Mouse (Mus musculus): ENCODE data around the gene Plekha3. TPM values are rescaled to one million over a fixed set of nuclear protein-coding genes. Genes with fewer than 3 reads are reported as not detected.

Gene Plekha3
- total and polyA plus RNA-seq, 3 experiments = 3.3 to 28.8 (median 24.6) TPM

DNA sequence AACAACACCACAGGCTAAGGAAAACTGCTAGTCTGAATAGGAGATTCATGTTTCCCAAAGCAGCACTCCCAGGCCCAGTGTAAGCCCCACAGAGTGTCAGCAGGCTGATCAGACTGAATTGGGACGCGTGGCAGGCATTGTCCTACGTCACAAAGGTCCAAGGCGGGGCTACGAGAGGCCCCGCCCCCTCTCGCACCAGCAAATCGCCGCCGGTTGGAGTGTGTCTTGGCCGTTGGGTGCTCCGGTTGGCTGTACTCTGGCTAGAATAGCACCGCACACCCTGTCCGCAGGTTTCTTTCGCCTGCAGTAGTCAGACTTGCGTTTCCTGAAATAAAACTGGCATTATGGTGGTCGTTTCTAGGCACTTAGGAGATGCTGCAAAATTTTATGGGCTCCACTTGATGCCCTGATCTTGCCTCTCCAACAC lies 2.1 kb upstream of the Plekha3 start, which contains the start of gene Fkbp7:
Gene Fkbp7, minus strand, starts transcription at position 151 of the 427 bp plus-strand sequence.
- Histone ChIP-seq H3K4me1 (ENCODE audit: insufficient read depth, low read depth, low read length) (peaks cover 45% of the 10 kb centered on the region), H3K27me3 (ENCODE audit: insufficient read depth, low read length) (no peaks in the 10 kb centered on the region), H3K36me3 (replicated peaks) (peaks cover 25% of the 10 kb centered on the region), H3K4me3 (ENCODE audit: low read depth, low read length) (peak within 1 kb of the TSS; percentile 70), H3K9me3 (replicated peaks) (no peaks in the 10 kb centered on the region)
- TF ChIP-seq GATA2 (IDR thresholded peaks at IDR 0.05; ENCODE audit: borderline replicate concordance, low read depth, low read length) (no peak), POLR2AphosphoS5 (IDR thresholded peaks at IDR 0.05; ENCODE audit: insufficient replicate concordance, low read depth, low read length) (0 out of 2 replicates have a peak, but pooled peaks have one; percentile 36)
- ATAC-seq (ENCODE audit: extremely low read depth, insufficient number of reproducible peaks, low FRiP score, poor library complexity, severe bottlenecking) (peak; percentile 87), DNase-seq (ENCODE audit: low spot score) (peak; percentile 72)

DNA sequence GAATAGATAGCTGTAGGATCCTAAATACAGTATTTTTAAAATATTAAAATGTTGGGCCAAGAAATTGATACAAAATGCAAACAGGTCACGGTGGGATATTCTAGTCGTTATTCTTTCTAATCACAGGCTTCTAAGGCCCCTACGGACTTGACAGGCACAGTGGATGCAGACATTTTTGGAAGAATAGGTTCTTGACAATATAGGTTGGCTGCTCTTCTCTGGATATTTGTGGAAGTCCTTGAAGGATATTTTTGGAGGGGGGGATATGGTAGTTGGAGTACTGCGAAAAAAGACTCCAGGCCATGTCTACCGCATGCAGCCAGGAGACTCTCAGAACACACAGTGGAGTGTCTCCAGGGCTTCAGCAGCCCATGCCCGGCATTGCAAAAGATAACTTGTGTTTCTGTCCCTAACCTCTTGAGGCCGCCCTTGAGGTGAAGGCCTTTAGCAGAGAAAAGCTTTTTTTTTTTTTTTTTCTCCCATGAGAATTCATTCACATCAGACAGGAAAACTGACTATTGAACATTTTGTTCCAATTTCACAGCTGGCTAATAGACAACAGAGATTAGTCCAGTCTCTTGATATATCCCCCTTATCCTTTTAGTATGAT lies 1.5 kb upstream of the Plekha3 start:
- no peaks in the 10 kb centered on the region for H3K27me3 ChIP-seq (ENCODE audit: insufficient read depth, low read length)
- DNase-seq (ENCODE audit: low spot score) (peak; percentile 54), ATAC-seq (ENCODE audit: extremely low read depth, insufficient number of reproducible peaks, low FRiP score, poor library complexity, severe bottlenecking) (peak; percentile 47; the same call in 1 of the 2 replicates)
- no peaks in the 10 kb centered on the region for H3K9me3 ChIP-seq (replicated peaks)
- H3K4me3 ChIP-seq (ENCODE audit: low read depth, low read length) = no peak overlapping the region; the same call in 1 of the 2 replicates
- TF ChIP-seq POLR2AphosphoS5 (IDR thresholded peaks at IDR 0.05; ENCODE audit: insufficient replicate concordance, low read depth, low read length) (no peak), CTCF (IDR thresholded peaks at IDR 0.05; ENCODE audit: low read depth, low read length) (no peak), GATA2 (IDR thresholded peaks at IDR 0.05; ENCODE audit: borderline replicate concordance, low read depth, low read length) (no peak), TAL1 (conservative IDR thresholded peaks at IDR 0.05; ENCODE audit: low read depth, low read length) (no peak), GATA1 (IDR thresholded peaks at IDR 0.05; ENCODE audit: borderline replicate concordance, low read length) (no peak)
- H3K36me3 ChIP-seq (replicated peaks) = peaks cover 28% of the 10 kb centered on the region
- H3K4me1 ChIP-seq (ENCODE audit: insufficient read depth, low read depth, low read length) = peaks cover 49% of the 10 kb centered on the region

- DNase-seq (ENCODE audit: low spot score) = no peak
- ATAC-seq (ENCODE audit: extremely low read depth, insufficient number of reproducible peaks, low FRiP score, poor library complexity, severe bottlenecking) = no peak
- TF ChIP-seq TAL1 (conservative IDR thresholded peaks at IDR 0.05; ENCODE audit: low read depth, low read length) (no peak), POLR2AphosphoS5 (IDR thresholded peaks at IDR 0.05; ENCODE audit: insufficient replicate concordance, low read depth, low read length) (no peak), CTCF (IDR thresholded peaks at IDR 0.05; ENCODE audit: low read depth, low read length) (no peak), GATA2 (IDR thresholded peaks at IDR 0.05; ENCODE audit: borderline replicate concordance, low read depth, low read length) (no peak), GATA1 (IDR thresholded peaks at IDR 0.05; ENCODE audit: borderline replicate concordance, low read length) (no peak)
Observed at GRCm38 (mm10) chr2:76675451-76675850, 370 bp downstream of the Plekha3 start.

GRCm38 (mm10) chr2:76675949-76676348 lies 868 bp downstream of the Plekha3 start:
- no peaks in the 10 kb centered on the region for H3K27me3 ChIP-seq (ENCODE audit: insufficient read depth, low read length)
- ATAC-seq (ENCODE audit: extremely low read depth, insufficient number of reproducible peaks, low FRiP score, poor library complexity, severe bottlenecking) (no peak), DNase-seq (ENCODE audit: low spot score) (no peak)
- peaks cover 43% of the 10 kb centered on the region for H3K36me3 ChIP-seq (replicated peaks)
- H3K9me3 ChIP-seq (replicated peaks) = no peaks in the 10 kb centered on the region
- H3K4me3 ChIP-seq (ENCODE audit: low read depth, low read length) = peak overlapping the region; percentile 84
- TF ChIP-seq POLR2AphosphoS5 (IDR thresholded peaks at IDR 0.05; ENCODE audit: insufficient replicate concordance, low read depth, low read length) = no peak
- no peak for TF ChIP-seq GATA2 (IDR thresholded peaks at IDR 0.05; ENCODE audit: borderline replicate concordance, low read depth, low read length)
- H3K4me1 ChIP-seq (ENCODE audit: insufficient read depth, low read depth, low read length) = peaks cover 49% of the 10 kb centered on the region

More at GRCm38 (mm10) chr2:76675451-76675850, 370 bp downstream of the Plekha3 start:
- no peaks in the 10 kb centered on the region for H3K27me3 ChIP-seq (ENCODE audit: insufficient read depth, low read length)
- H3K36me3 ChIP-seq (replicated peaks) = peaks cover 38% of the 10 kb centered on the region
- peaks cover 49% of the 10 kb centered on the region for H3K4me1 ChIP-seq (ENCODE audit: insufficient read depth, low read depth, low read length)
- H3K9me3 ChIP-seq (replicated peaks) = no peaks in the 10 kb centered on the region
- peak overlapping the region; percentile 84 for H3K4me3 ChIP-seq (ENCODE audit: low read depth, low read length)

GRCm38 (mm10) chr2:76676401-76677226 lies 1.5 kb downstream of the Plekha3 start:
- Histone ChIP-seq H3K4me3 (ENCODE audit: low read depth, low read length) (peak overlapping the region; percentile 84), H3K36me3 (replicated peaks) (peaks cover 48% of the 10 kb centered on the region), H3K9me3 (replicated peaks) (no peaks in the 10 kb centered on the region), H3K27me3 (ENCODE audit: insufficient read depth, low read length) (no peaks in the 10 kb centered on the region), H3K4me1 (ENCODE audit: insufficient read depth, low read depth, low read length) (peaks cover 48% of the 10 kb centered on the region)
- no peak for ATAC-seq (ENCODE audit: extremely low read depth, insufficient number of reproducible peaks, low FRiP score, poor library complexity, severe bottlenecking)
- no peak for DNase-seq (ENCODE audit: low spot score)
- TF ChIP-seq POLR2AphosphoS5 (IDR thresholded peaks at IDR 0.05; ENCODE audit: insufficient replicate concordance, low read depth, low read length) (no peak), CTCF (IDR thresholded peaks at IDR 0.05; ENCODE audit: low read depth, low read length) (no peak), GATA1 (IDR thresholded peaks at IDR 0.05; ENCODE audit: borderline replicate concordance, low read length) (no peak), TAL1 (conservative IDR thresholded peaks at IDR 0.05; ENCODE audit: low read depth, low read length) (no peak), GATA2 (IDR thresholded peaks at IDR 0.05; ENCODE audit: borderline replicate concordance, low read depth, low read length) (no peak)

- no peak for DNase-seq (ENCODE audit: low spot score)
- Histone ChIP-seq H3K36me3 (replicated peaks) (peaks cover 94% of the 10 kb centered on the region), H3K4me1 (ENCODE audit: insufficient read depth, low read depth, low read length) (peaks cover 8% of the 10 kb centered on the region), H3K4me3 (ENCODE audit: low read depth, low read length) (no peak overlapping the region), H3K27me3 (ENCODE audit: insufficient read depth, low read length) (no peaks in the 10 kb centered on the region), H3K9me3 (replicated peaks) (no peaks in the 10 kb centered on the region)
- no peak for ATAC-seq (ENCODE audit: extremely low read depth, insufficient number of reproducible peaks, low FRiP score, poor library complexity, severe bottlenecking)
- no peak for TF ChIP-seq CTCF (IDR thresholded peaks at IDR 0.05; ENCODE audit: low read depth, low read length)
- TF ChIP-seq TAL1 (conservative IDR thresholded peaks at IDR 0.05; ENCODE audit: low read depth, low read length) = no peak
- TF ChIP-seq GATA1 (IDR thresholded peaks at IDR 0.05; ENCODE audit: borderline replicate concordance, low read length) = no peak
- TF ChIP-seq GATA2 (IDR thresholded peaks at IDR 0.05; ENCODE audit: borderline replicate concordance, low read depth, low read length) = no peak
- TF ChIP-seq POLR2AphosphoS5 (IDR thresholded peaks at IDR 0.05; ENCODE audit: insufficient replicate concordance, low read depth, low read length) = no peak
Observed at GRCm38 (mm10) chr2:76682301-76682700, 7.2 kb downstream of the Plekha3 start.
